Mouse (Mus musculus): ENCODE measurements around the gene Cox10.

The Cox10 gene

GRCm38 (mm10) chr11:63952743-63953191, 126.5 kb downstream of the Cox10 start:
- DNase-seq (ENCODE audit: low spot score), result peak; percentile 55

GRCm38 (mm10) chr11:63951831-63952631, 127.2 kb downstream of the Cox10 start:
- peak; percentile 88 for DNase-seq (ENCODE audit: low spot score)

GRCm38 (mm10) chr11:63948371-63948770, 130.9 kb downstream of the Cox10 start:
- DNase-seq (ENCODE audit: low spot score), result no peak

GRCm38 (mm10) chr11:63947024-63947423, 132.2 kb downstream of the Cox10 start:
- DNase-seq (ENCODE audit: low spot score), result no peak

GRCm38 (mm10) chr11:63943947-63944346, 135.3 kb downstream of the Cox10 start:
- no peak for DNase-seq (ENCODE audit: low spot score)

GRCm38 (mm10) chr11:63943268-63943890, 135.9 kb downstream of the Cox10 start:
- no peak for DNase-seq (ENCODE audit: low spot score)

- DNase-seq (ENCODE audit: low spot score), result no peak
Observed at GRCm38 (mm10) chr11:63942177-63942576, 137.1 kb downstream of the Cox10 start.

- no peak for DNase-seq (ENCODE audit: low spot score)
Observed at GRCm38 (mm10) chr11:63936641-63937040, 142.6 kb downstream of the Cox10 start.

- DNase-seq (ENCODE audit: low spot score), result no peak
Observed at GRCm38 (mm10) chr11:63926901-63927300, 152.4 kb downstream of the Cox10 start.

- DNase-seq (ENCODE audit: low spot score), result peak; percentile 91
Observed at GRCm38 (mm10) chr11:63925161-63925582, 154.1 kb downstream of the Cox10 start.

- DNase-seq (ENCODE audit: low spot score), result peak; percentile 66
Observed at GRCm38 (mm10) chr11:63924286-63924930, 154.9 kb downstream of the Cox10 start.

GRCm38 (mm10) chr11:63923386-63923785, 155.9 kb downstream of the Cox10 start:
- peak; percentile 36 for DNase-seq (ENCODE audit: low spot score)

- peak; percentile 98 for DNase-seq (ENCODE audit: low spot score)
Observed at GRCm38 (mm10) chr11:63922091-63922621, 157.1 kb downstream of the Cox10 start, which contains the start of gene Hs3st3b1. Gene Hs3st3b1 (minus strand): TSS chr11:63922290.

- peak; percentile 53 for DNase-seq (ENCODE audit: low spot score)
Observed at GRCm38 (mm10) chr11:63921044-63921951, 158.0 kb downstream of the Cox10 start.

- DNase-seq (ENCODE audit: low spot score), result peak; percentile 90
Observed at GRCm38 (mm10) chr11:63920531-63920930, 158.7 kb downstream of the Cox10 start.

- peak; percentile 61 for DNase-seq (ENCODE audit: low spot score)
Observed at GRCm38 (mm10) chr11:63919211-63920098, 159.8 kb downstream of the Cox10 start.

- DNase-seq (ENCODE audit: low spot score), result peak; percentile 54
Observed at GRCm38 (mm10) chr11:63918321-63919105, 160.8 kb downstream of the Cox10 start.

GRCm38 (mm10) chr11:63917561-63917960, 161.7 kb downstream of the Cox10 start:
- peak; percentile 55 for DNase-seq (ENCODE audit: low spot score)

- DNase-seq (ENCODE audit: low spot score), result peak; percentile 84
Observed at GRCm38 (mm10) chr11:63914388-63914787, 164.9 kb downstream of the Cox10 start.
